Mouse (Mus musculus): ENCODE results near the gene Trpm3.

Gene Trpm3

DNA sequence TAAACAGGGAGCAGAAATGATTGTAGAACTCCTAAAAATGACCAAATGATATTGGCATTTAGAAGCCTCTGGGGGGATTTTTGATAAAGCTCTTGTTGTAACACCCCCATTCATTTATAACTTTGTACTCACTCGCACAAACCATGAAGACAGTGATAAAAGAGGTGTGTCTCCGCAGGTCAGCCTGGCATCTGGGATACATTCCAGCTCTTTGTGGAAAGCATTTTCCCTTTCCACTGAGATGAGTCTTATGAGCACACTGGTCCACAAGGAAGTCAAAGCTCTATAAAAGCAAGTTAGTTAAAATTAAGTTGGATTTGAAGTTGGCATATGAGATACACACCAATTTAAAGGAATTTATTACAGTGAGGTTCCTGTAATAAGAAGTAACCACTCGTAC, 600.4 kb downstream of the Trpm3 start:
- no peak for DNase-seq (ENCODE audit: low spot score in 2 of 2)

DNA sequence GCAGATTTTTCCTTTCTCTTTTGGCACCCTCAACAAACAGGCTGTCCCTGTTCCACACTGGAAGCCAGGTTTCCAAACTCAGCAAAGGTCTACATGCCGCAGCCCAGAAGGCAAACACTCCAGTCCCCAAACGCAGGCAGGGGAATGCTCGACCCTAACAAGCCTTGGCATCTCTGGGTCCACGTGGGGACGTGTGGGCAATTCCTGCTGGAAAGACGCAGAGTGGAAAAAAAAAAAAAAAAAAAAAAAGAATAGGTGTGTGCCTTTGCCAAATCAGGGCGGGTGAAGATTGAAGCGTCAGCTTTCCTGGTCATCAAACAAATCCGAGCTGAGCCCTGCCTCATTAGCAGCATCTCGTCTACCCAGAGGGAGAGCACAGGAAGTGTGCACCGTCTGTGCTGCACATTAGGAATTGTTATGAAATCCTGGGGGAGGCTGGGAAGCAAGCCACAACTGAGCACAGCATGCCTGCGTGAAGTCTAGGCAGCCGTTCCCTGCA, 614.5 kb downstream of the Trpm3 start:
- DNase-seq (ENCODE audit: low spot score in 2 of 2): peak in 1 of 2 experiments; percentile 58

DNA sequence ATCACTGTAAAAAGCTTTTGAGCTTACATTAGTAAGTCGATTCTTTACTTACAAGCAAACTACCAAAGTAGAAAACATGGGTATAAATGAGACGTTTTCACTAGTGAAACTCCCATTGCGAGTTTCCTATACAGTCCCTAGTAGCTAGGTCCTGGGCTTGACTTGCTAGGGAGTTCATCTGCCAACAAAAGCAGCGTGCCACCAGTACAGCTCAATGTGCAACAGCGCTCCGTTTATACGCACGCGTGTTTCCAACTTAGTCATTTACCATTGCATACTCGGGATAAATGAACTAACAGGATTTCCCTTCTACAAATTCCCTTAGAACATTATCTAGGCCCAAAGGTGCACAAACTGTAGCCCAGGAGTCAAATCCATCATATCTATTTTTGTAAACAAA, 615.2 kb downstream of the Trpm3 start:
- DNase-seq (ENCODE audit: low spot score in 2 of 2): peak in 1 of 2 experiments; percentile 8

DNA sequence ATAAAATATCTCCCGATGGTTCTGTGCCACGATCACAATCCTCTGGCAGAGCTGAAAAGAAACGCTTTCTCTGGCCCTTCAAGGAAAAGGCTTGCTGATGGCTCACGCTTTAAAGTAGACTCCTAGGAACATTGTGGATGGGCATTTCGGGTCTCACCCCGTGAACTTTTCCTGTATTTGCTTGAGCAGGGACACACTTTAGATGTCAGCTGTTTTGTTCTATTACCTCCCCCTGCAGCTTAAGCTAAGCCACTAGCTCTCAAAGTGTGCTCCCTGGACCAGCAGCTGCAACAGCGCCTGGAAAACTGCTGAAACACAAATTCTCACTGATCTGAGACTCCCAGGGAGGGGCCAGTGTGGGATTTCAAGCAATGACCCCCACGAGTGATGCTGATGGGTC, 615.7 kb downstream of the Trpm3 start:
- DNase-seq (ENCODE audit: low spot score in 2 of 2): no peak

DNA sequence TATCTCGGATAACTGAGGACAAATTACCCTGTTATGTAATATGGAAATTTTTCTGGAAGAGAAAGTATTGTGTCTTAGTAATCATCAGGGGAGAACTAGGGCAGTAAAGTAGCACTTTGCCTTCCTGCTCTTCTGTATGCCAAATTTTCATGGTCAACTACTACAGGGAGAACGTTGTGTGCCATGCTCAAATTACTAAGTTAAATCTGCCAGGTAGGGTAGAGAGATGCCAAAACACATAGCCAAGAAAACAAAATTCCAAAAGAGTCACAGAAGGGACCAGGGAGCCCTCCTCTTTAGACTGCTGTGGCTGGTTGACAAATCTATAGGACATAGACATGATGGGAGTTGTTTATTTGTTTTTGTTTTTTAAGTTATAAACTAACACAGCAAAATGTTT, 619.6 kb downstream of the Trpm3 start:
- no peak for DNase-seq (ENCODE audit: low spot score in 2 of 2)

DNA sequence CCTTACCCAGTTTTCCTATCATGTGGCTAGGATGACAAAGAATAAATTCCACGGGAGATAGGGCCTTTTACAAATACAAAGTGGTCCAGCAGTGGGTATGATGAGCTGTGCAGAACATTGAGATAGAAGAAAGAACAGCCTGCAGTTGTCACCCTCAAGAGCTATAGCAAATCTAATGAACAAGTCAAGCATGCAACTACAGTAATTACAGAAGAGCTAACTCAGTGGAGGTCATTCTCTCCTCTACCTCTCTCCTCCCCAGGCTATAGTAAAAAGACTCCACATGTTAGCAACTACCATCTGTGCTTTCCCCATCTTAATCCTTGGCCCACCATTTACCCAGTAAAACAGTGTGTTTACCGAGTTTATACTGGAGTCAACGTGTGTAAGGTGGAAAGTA, 629.4 kb downstream of the Trpm3 start:
- DNase-seq (ENCODE audit: low spot score in 2 of 2): no peak

DNA sequence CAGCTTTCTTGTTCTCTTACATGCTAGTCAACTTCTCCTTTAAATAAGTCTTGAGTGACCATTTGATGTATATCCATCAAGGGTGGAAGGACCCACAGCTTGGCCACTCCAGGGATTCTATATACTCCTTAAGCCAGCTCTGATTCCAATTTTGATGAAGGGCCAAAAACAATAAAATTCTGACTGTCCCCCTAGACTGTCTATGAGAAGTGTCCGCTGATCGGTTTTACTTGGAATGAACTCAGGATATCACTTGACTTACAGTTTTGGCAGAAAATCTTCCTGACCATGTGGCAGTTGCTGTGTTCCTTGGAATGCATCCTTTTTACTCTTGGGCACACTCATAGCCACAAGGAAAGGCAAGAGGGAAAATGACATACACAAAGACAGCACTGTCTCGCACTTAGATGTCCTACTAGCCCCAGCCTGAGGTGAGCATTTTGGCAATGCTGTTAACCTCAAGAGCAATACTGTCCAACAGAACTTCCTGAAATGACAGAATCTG, 636.4 kb downstream of the Trpm3 start:
- no peak for DNase-seq (ENCODE audit: low spot score in 2 of 2)

DNA sequence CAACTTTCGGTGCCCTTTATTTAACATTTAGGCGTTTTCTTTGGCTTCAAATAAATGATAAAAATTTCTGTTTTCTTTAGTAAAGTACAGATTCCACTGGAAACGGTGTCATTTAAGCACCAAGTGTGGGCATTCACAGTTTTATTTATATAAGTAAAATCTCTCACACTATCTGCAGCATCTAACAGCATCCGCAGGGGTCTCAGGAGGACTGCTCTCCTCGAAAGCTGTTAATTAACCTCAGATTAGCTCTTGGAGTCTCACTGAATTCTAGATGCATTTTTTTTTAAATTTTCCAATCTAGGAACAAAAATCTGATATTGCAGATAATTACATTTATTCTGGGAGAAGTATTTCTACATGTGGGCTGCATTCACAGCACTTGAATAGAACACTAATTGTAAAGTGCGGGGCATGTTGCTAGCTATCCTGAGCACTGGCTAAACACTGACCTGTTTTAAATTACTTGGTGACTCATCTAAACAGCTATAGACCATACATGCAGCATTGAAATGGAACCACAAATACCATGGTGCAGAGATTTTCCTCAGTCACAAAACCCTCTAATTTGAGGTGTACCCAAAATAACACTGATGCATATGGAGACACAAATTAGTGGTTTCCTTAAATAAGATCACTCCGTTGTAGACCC, 641.5 kb downstream of the Trpm3 start:
- peak; percentile 20 to 23 for DNase-seq (ENCODE audit: low spot score in 2 of 2)

DNA sequence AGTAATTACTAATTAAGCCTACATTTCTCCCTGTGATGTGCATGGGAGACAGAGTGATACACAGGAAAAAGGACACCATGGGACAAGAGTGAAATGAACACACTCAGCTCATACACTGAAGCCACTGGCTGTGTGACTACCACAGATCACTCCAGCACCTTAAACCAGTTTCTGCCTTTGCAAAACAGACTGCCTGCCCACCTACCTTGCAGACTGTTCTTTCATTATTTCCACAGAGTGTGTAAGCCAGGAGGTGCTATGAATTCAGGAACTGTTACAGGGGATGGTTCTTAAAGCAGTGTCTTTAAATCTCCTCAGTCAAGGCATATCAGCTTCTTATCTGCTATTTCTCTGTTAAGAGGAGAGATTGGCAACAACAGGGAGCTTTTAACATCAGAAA, 642.7 kb downstream of the Trpm3 start:
- DNase-seq (ENCODE audit: low spot score in 2 of 2): peak in 1 of 2 experiments; percentile 11

DNA sequence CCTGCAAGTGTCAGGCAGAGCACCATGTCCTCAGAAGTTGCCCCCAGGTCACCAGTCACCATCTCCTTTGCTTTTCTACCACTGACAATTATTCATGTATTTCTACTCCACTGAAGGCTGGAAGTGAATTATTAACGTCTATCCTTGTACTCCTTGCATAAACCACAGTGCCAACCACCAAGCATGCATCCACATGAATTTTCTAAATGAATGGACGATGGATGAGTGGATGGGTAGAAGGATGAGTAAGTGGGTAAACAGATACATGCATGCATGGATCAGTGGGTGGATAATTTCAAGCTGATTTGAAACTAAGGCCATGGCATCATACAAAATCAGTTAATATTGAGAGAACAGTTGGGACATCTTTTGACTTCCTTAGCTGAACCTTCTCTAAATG, 644.9 kb downstream of the Trpm3 start:
- no peak for DNase-seq (ENCODE audit: low spot score in 2 of 2)

DNA sequence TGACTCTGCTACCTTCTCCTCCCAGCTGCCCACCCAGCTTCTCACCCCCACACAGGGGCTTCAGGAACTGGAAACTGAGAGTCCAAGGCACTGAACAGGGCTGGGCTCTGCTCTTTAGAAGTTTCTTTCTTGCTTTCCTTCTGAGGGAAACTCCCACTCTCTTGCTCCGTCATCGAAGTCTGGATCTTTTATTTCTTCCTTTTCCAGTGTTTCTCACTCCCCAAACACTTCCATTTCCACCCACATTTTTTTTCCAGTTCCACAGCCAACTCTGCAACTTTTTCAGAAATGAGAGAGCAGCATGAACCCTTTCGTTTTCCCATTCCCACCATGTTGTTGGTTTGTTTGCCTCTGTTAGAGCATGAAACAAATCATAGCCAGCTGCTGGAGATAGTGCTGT, 650.9 kb downstream of the Trpm3 start:
- DNase-seq (ENCODE audit: low spot score in 2 of 2): no peak

DNA sequence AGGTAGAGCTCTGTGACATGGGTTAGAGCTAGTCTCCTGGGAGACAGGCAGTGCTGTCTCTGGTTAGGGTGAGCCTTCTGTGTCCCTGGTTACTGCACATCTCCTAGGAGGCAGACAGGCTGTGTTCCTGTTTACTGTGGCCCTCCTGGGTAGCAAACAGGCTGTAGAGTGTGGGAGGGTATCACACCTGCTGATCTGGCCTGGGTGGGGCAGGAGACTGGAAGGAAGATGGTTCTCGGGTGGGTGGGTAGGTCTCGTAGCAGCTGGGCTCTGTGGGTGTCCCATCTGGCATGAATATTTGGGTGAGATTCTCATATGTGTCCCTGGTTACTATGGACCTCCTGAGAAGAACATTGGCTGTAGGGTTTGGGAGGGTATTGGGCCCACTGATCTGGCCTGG, 658.1 kb downstream of the Trpm3 start:
- no peak for DNase-seq (ENCODE audit: low spot score in 2 of 2)

DNA sequence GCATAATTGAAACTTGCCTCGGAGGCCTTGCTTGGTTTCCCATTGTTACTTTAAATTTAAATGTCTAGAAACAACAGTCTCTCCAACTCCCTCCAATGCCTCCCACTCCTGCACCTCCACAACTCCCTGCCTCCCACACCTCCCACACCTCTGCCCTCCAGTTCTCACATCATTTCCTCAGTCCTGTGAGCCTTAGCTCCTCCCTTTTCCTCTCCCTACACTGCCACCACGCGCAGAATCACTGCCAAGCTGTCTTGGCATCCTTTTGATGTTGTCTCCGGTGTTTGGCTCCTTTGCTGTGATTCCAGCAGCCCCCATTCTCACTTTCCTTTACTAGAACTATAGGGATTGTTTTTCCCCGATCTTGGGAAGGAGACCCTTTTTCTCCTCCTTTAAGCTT, 661.6 kb downstream of the Trpm3 start:
- DNase-seq (ENCODE audit: low spot score in 2 of 2): peak in 1 of 2 experiments; percentile 28

DNA sequence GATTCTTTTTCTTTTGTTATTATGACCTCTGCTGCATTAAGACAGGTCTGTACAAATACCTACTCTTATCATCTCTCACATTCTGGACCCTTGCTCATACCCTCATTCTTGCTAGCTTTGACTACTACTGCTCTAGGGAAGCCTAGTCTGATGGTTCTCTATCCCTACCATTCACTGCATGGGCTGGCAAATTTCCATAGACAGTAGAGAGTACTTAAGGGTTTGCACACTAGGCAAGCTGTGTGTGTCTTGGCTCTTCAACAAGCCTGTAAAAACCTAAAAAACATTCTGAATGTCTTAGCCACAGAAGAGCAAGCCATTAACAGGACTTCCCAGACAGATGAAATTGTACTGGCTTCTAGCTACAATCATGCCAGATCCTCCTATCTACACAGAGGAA, 664.5 kb downstream of the Trpm3 start:
- DNase-seq (ENCODE audit: low spot score in 2 of 2): no peak

DNA sequence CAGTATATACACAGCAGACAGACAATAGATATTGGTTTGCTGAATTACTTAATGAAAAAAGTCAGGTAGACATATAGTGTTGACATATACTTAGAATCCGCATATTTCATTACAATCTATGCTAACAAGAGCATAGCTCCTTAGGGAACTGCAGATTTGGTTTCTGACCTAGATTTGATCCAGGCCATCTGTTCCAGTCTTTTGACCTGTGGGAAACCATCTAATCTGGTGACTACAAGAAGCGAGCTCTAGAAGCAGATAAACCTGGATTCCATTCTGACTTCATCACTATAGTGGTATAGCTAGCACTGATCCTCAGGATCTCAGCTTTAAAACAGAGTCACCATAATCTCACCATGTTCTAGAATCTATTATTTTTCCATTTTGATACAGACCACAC, 665.5 kb downstream of the Trpm3 start:
- DNase-seq (ENCODE audit: low spot score in 2 of 2): no peak

DNA sequence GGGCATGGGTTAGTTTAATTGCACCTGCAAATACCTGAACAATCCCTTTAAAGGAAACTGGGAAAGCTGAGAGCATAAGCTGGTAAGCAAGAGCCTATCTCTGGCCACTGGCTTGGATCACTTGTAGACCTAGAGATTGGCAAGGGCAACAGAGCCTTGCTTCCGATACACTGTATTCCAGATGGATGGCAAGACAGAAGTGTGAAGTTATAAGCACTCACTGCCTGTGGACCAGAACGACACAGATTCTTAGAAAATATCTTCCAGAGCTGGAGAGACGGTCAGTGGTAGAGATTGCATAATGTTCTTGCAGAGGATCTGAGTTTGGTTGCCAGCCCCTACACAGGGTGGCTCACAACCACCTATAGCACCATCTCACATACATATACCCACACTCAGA, 671.4 kb downstream of the Trpm3 start:
- DNase-seq (ENCODE audit: low spot score in 2 of 2): no peak

DNA sequence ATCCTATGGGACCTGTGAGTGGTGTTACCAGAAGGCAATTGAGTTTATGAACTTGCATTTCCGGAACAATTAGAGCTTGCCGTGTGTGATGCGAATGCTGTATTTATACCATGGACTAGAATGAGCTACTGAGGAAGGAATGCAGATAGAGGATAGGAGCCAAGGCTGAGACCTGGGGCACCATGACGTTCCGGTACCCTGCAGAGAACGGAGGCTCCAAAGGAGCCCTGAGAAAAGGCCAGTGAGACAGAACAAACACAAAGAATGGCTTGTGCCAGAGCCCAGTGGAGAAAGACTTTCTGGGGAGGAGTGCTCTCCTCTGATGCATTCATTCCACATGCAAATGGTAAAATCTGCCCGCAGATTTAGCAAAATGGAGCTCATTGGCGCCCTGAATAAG, 682.9 kb downstream of the Trpm3 start:
- no peak for DNase-seq (ENCODE audit: low spot score in 2 of 2)

DNA sequence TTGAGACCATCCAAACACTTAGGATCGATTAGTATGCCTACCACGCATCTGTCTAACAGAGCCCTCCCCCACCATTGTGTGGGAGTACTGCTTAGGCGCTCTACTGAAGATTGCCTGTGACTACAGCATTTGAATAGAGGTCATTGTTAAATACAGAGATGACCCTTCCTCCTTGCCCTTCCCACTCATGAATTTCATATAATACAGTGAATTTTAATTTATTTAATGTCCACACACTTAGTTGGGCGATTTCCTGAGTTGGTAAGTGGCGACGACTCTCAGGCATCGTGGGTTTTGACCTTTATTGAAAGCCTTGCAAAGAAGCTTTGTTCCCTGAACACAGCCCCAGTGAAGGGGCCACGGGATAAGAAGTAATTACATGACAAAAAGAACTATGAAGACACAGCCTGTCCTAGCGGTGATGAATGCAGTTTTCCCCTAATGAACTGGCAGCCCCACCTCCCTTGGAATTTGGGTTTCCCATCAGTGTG, 684.7 kb downstream of the Trpm3 start:
- DNase-seq (ENCODE audit: low spot score in 2 of 2): no peak

DNA sequence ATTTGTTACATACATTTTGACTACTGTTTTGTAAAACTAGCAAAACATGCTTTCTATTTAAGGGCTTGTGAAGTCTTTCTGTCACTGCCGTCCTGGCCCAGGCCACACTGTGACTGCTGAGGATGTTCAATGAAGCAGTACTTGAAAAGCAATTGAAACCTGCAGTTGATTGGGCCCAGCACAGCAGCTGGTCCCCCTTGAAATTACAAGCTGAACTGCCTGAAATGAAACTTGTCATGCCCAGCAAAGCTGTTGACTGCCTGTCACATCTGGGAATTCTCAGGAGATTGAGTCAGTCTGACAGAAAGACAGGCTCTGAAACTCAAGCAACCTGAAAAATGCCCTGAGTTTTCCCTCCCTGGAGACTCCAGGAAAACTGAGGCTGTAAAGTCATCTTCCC, 687.0 kb downstream of the Trpm3 start:
- DNase-seq (ENCODE audit: low spot score in 2 of 2): no peak

DNA sequence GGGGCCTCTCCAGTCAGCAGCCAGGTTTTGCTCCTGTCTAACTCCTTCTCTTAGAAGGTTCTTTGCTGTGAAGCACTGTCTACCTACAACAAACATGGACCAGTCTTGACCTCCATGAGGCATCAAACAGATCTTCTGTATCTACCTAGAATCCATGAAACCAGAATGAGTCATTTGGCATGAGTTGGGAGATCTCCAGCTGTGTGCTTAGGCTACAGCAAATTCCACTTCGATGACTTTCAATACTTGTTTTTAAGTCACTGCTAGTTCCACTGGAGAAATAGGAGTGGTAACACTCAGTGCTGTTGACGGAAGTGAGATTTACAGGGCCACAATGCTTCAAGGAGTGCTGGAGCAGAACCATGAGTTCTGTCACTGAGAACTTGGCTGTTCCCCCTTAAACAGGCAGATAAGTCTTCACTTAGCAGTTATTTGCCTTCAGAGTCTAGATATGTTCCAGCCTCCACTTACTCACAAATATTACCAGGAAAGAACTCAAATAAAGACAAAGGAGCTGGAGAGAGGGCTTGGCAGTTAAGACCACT, 689.4 kb downstream of the Trpm3 start:
- DNase-seq (ENCODE audit: low spot score in 2 of 2): no peak

DNA sequence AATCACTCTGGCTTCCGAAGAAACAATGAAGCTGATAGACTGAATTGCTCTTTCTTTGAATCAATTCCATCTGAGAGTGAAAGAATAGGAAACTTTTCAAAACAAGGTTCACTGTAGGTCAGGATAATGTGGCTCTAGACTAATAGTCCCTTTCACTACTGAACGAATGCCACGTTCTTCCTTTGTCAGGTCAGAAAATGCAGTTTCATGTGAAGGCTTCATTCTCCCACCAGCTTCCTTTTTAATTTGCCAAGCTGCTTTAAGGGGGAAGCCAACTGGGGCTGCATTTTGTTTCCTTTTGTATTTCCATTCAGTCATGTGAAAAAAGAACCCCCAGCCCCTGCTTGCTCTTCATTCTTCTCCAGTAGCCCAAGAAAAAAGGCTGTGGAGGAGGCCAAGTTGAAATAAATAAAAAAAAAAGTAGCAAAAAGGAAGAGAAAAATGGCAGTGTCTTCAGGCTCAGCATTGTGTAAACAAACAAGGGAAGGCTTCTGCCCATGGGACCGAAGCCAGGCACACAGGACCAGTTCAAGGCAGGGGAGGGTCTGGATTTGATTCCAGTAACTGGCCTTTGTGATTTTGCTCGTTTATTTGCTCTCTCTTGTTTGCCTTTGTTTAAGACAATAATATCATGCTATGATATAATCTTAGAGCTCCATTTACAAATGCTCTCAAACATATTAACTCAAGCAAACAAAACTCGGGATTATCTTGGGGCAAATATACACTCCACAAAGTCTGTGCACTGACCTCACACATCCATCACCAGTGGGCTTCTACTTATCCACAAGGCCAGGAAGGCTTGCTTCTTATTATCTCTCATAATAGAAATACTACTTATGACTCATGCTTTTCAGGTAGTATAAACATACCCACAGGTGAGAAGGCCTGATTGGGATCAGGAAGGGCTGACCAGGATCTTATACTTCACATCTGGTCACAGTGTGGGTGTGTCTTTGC, 702.5 kb downstream of the Trpm3 start:
- no peak for DNase-seq (ENCODE audit: low spot score in 2 of 2)

DNA sequence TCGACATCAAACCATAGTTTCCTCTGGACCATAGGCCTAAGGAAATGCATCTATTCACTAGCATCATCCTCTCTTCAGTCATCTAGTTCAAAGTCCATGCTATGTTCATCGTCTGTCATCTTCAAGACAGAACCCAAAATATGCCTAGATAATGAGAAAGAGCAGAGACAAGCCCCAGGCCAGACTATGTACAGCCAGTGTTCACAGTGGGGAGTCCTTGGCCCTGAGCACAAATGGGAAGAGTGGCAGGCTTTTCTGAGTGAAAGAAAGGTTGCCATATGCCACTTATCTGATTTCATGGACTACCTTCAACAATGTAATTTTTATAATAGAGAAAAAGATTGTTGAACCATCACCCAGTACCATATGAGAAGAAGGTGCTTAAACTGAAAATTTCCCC, 703.9 kb downstream of the Trpm3 start:
- no peak for DNase-seq (ENCODE audit: low spot score in 2 of 2)
